ENCODE assay signal across 10 mouse cellular contexts in the genomic region with DNA sequence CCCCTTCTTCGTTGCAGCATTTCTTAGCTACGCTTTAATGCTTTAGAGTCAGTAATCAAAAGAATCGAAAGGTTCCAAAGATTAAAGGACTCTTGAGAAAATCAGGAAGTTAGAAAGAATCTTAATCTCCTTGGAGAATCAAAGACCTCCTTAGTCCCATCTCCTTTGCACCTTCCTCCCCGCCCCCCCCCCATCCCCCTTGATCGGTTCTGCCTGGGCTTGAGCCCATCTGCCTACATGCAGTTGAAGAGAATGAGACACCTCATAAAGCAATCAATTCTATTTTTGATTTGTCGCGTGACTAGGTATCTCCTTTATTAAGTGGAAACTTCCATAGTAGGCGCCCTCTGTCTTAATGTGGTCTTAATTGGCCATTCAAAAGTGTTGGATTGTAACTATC. TPM values are rescaled to one million over a fixed set of nuclear protein-coding genes. Genes with fewer than 3 reads are reported as not detected.
A peak's percentile ranks its signal among the peaks of the same experiment; 100 is the strongest.
DNase-seq lines count a peak whose midpoint lies in the region; ATAC-seq and TF ChIP-seq lines count a peak whose summit lies in the region.
"Had no signal": no experiment of that assay in that cellular context is flagged by ENCODE, and none has a peak within 500 bp of the region (broad histone marks: within the 10 kb centered on the region; RNA-seq: fewer than 3 reads in every experiment).

No protein-coding gene starts in this region.

- peak overlapping the region; percentile 16 for H3K4me3 ChIP-seq in kidney, adult 2 months (ENCODE audit: insufficient read depth, low read depth, low read length)
- peak overlapping the region; percentile 49; the same call in 1 of the 2 replicates for H3K4me3 ChIP-seq in brown adipose tissue, adult 24 weeks (ENCODE audit: insufficient read depth, low read depth, low read length)
- peak overlapping the region; percentile 94 for H3K4me3 ChIP-seq in hindbrain, embryonic 12.5 days
- H3K4me3 ChIP-seq in midbrain, embryonic 12.5 days, result peak overlapping the region; percentile 96

- peaks cover 3% of the 10 kb centered on the region; the same call in 1 of the 2 replicates for H3K4me1 ChIP-seq in kidney, adult 2 months (ENCODE audit: control insufficient read depth, insufficient read depth, low read length)
- peaks cover 12% of the 10 kb centered on the region for H3K4me1 ChIP-seq in brown adipose tissue, adult 24 weeks (ENCODE audit: control insufficient read depth, insufficient read depth, insufficient read length, low read length)
- H3K4me1 ChIP-seq in hindbrain, embryonic 12.5 days, result peaks cover 30% of the 10 kb centered on the region
- peaks cover 33% of the 10 kb centered on the region for H3K4me1 ChIP-seq in midbrain, embryonic 12.5 days

- peak overlapping the region; percentile 76 for H3K4me2 ChIP-seq in hindbrain, embryonic 12.5 days (replicated peaks)
- peak overlapping the region; percentile 97 for H3K4me2 ChIP-seq in midbrain, embryonic 12.5 days (replicated peaks)

- TF ChIP-seq POLR2A in kidney, adult 2 months (IDR thresholded peaks at IDR 0.05; ENCODE audit: low read depth, low read length), result no peak

- H3K27me3 ChIP-seq in kidney, adult 2 months (replicated peaks; ENCODE audit: control insufficient read depth, insufficient read depth, low read length), result no peaks in the 10 kb centered on the region
- H3K27me3 ChIP-seq in hindbrain, embryonic 12.5 days, result no peaks in the 10 kb centered on the region
- no peaks in the 10 kb centered on the region for H3K27me3 ChIP-seq in midbrain, embryonic 12.5 days
- H3K27me3 ChIP-seq: Patski had no signal

- no peaks in the 10 kb centered on the region for H3K9me3 ChIP-seq in hindbrain, embryonic 12.5 days (replicated peaks)
- H3K9me3 ChIP-seq in midbrain, embryonic 12.5 days, result no peaks in the 10 kb centered on the region

- H3K27ac ChIP-seq in kidney, adult 2 months (ENCODE audit: insufficient read depth, low read depth, low read length), result no peak overlapping the region; the same call in 1 of the 2 replicates
- no peak overlapping the region for H3K27ac ChIP-seq in brown adipose tissue, adult 24 weeks (replicated peaks; ENCODE audit: low read depth, low read length)
- H3K27ac ChIP-seq in hindbrain, embryonic 12.5 days, result no peak overlapping the region
- no peak overlapping the region for H3K27ac ChIP-seq in midbrain, embryonic 12.5 days (replicated peaks)

- no peak for TF ChIP-seq CTCF in kidney, adult 2 months (conservative IDR thresholded peaks at IDR 0.05; ENCODE audit: insufficient read depth, insufficient read length, low read depth, low read length)

- WGBS in kidney, adult 2 months, result 23% methylated on average over 8 of the region's 8 CpGs
- 34% methylated on average over 8 of the region's 8 CpGs for WGBS in hindbrain, embryonic 12.5 days
- 20% methylated on average over 8 of the region's 8 CpGs for WGBS in midbrain, embryonic 12.5 days

- no peaks in the 10 kb centered on the region for H3K36me3 ChIP-seq in kidney, adult 2 months (ENCODE audit: control insufficient read depth, insufficient read depth, low read length)
- H3K36me3 ChIP-seq in hindbrain, embryonic 12.5 days, result no peaks in the 10 kb centered on the region
- no peaks in the 10 kb centered on the region for H3K36me3 ChIP-seq in midbrain, embryonic 12.5 days

- DNase-seq in kidney, adult 2 months, result no peak
- DNase-seq in kidney, adult 8-10 months, result no peak
- DNase-seq in left cerebral cortex, adult 8-10 months (ENCODE audit: low spot score in 2 of 2), result no peak
- no peak for DNase-seq in left cerebral cortex, adult 9 months (ENCODE audit: low spot score in 2 of 2)
- DNase-seq in spleen, postnatal 36 days (ENCODE audit: low spot score in 2 of 2), result no peak

- peak overlapping the region; percentile 13; the same call in 1 of the 2 replicates for H3K9ac ChIP-seq in hindbrain, embryonic 12.5 days
- no peak overlapping the region; the same call in 1 of the 2 replicates for H3K9ac ChIP-seq in midbrain, embryonic 12.5 days (replicated peaks)

- ATAC-seq in hindbrain, embryonic 12.5 days (ENCODE audit: low FRiP score), result 0 out of 2 replicates have a peak, but pooled peaks have one; percentile 55
- no peak for ATAC-seq in midbrain, embryonic 12.5 days (ENCODE audit: low FRiP score, low read depth)

RNA-seq across cellular contexts. Expression of a gene that starts 0.5 kb away (rescaled TPM):
- 28.6 and 30.5 TPM in 2 replicates for polyA plus RNA-seq in kidney, adult 2 months (2012; rRNA removed)
- polyA plus RNA-seq in brown adipose tissue, adult 24 weeks (2012; ENCODE audit: insufficient read depth, insufficient read length, missing spikeins), result 17.4 and 18.6 TPM in 2 replicates
- polyA plus RNA-seq in hindbrain, embryonic 12.5 days (2016; fragmentation: Nextera tagmentation; extraction: Ambion mirVana), result 15.4 and 15.6 TPM in 2 replicates
- 13.7 and 14.4 TPM in 2 replicates for polyA plus RNA-seq in midbrain, embryonic 12.5 days (2016; fragmentation: Nextera tagmentation; extraction: Ambion mirVana)
- total RNA-seq in left cerebral cortex, adult 8-10 months (2022), result 10 to 100 TPM; 53.6 to 58.6 (median 54.1) TPM

RNA-seq across cellular contexts. Expression of a gene that starts 54.6 kb away (rescaled TPM):
- polyA plus RNA-seq in kidney, adult 2 months (2012; rRNA removed), result 36.1 and 39.0 TPM in 2 replicates
- polyA plus RNA-seq in brown adipose tissue, adult 24 weeks (2012; ENCODE audit: insufficient read depth, insufficient read length, missing spikeins), result 1.4 and 1.5 TPM in 2 replicates
- polyA plus RNA-seq in hindbrain, embryonic 12.5 days (2016; fragmentation: Nextera tagmentation; extraction: Ambion mirVana), result 0.21 TPM in 1 of 2 replicates, not detected in the other
- not detected in 2 replicates for polyA plus RNA-seq in midbrain, embryonic 12.5 days (2016; fragmentation: Nextera tagmentation; extraction: Ambion mirVana)
- not detected for total RNA-seq in left cerebral cortex, adult 8-10 months (2022)
- polyA plus RNA-seq: frontal cortex, adult 2 months had no signal

Comparison
In these comparisons a context has a peak if more than half of its experiments do, and no peak if none do; other contexts are left out.
1. H3K4me3 ChIP-seq: peak in every context shown above with its lines; median percentile 96 in midbrain, embryonic 12.5 days; 94 in hindbrain, embryonic 12.5 days; 49 in brown adipose tissue, adult 24 weeks; 16 in kidney, adult 2 months.
2. RNA of a gene that starts 54.6 kb away (polyA plus RNA-seq): 36.1 to 39.0 TPM in kidney, adult 2 months; 1.4 to 1.5 TPM in brown adipose tissue, adult 24 weeks, 0.21 TPM in hindbrain, embryonic 12.5 days and not detected in midbrain, embryonic 12.5 days; every median in the first group is over 10 times any median in the second.